Mouse (Mus musculus) splenic B cell, adult 2 months (primary cell): ENCODE data around the gene Ly9.
A peak's percentile ranks its signal among the peaks of the same experiment; 100 is the strongest.

Experiments
- DNase-seq: peaks from one replicate; pipeline ENCODE4 v3.0.0-alpha.2; 2011; ENCODE audit warnings: low read depth, low spot score
- H3K27me3 ChIP-seq: 2 replicates; pipeline ENCODE4 v1.6.1; 2012; ENCODE audit warnings: mild to moderate bottlenecking, low read length, moderate library complexity, mixed read lengths; ENCODE audit not compliant: control insufficient read depth, poor library complexity, insufficient read depth, severe bottlenecking
- H3K36me3 ChIP-seq: 2 replicates; pipeline ENCODE4 v1.6.1; 2012; ENCODE audit warnings: mild to moderate bottlenecking, low read length, moderate library complexity, mixed read lengths; ENCODE audit not compliant: control insufficient read depth, poor library complexity, insufficient read depth, severe bottlenecking

The Ly9 gene

DNA sequence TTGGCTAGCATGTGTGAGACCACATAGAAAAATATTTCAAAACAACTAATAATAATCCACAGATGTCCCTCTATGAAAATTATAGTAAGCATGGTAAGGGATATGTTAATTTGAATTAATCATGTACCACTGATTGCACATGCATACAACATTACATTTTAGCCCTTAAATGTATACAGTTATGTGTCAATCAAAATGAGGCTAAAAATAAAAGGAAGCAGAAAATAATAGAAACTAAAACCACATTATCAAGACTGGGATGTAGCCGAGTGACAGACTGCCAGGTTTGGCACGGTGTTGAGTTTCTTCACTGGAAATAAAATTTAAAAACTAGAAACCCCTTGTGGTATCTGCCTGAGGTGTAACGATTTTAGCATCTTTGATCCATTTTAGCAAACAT is 12.4 kb upstream of the Ly9 start:
- no peak for DNase-seq
- H3K36me3 ChIP-seq = no peaks in the 10 kb centered on the region

DNA sequence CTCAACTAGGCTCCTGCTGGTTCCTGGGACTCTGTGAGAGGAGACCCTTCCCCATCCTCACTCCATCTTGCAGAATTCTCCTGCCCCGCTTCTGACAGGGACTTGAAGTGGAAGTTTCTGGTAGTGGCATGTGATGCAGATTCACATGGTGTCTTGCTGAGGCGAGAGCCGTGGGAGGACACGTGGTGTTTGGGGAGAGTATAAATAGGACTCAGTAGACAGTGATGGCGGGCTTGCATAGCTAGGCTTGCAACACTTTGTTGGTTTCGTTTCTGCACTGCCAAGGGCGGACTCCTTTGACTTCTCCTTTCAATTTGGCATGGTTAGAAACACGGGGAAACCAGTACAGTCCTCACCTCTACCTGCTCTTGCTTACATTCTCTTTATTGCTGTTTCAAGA is 11.8 kb upstream of the Ly9 start:
- Histone ChIP-seq H3K36me3 (no peaks in the 10 kb centered on the region), H3K27me3 (no peaks in the 10 kb centered on the region)
- DNase-seq = peak; percentile 90

More for the DNA sequence above, 12.4 kb upstream of the Ly9 start:
- no peaks in the 10 kb centered on the region for H3K27me3 ChIP-seq

DNA sequence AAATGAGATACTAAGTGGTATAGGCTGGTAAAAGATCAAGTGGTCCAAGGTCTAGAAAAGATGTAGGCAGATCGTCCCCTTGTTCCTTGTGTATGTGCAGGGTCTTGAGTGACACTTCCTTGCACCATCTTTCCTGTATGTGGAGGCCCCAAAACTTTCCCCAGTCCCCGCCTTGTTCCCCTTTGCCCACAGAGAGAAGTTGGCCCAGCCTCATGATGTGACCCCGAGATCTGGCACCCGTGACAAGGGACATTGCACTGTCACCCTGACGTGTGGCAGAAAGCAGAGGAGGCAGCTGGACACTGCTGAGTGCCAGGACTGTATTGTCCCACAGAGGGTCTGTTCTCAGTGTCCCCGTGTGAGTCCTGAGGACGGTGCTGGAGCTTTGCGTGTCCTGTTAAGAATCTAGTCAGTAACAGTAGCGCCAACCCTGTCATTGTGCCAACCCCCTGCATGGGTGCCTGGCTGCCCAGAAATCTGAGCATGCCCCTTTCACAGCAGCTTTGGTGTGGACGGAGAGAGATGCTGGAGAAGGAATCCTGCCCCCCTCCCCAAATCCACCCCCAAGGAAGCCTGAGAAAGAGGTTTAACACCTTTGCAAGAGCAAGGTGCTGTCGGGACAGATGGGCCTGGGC is 9.8 kb upstream of the Ly9 start:
- peak; percentile 62 for DNase-seq
- H3K27me3 ChIP-seq = no peaks in the 10 kb centered on the region
- H3K36me3 ChIP-seq = no peaks in the 10 kb centered on the region

DNA sequence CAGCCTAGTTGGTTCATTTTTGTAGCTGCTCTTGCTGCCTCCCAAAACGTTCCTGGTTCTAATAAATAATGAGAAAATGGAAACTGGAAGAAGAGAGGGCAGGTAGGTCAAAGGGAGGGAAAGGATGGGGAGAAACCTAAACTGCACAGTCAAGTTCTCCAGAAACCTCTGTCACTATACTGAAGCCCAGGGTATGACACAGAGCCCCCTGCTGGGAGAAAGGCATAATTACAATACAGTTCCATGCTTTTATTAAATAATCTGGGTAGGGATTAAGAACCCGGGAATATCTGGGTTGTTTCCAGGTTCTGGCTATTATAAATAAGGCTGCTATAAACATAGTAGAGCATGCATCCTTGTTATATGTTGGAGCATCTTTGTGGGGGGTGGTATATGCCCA is 6.8 kb upstream of the Ly9 start:
- H3K36me3 ChIP-seq = no peaks in the 10 kb centered on the region
- no peaks in the 10 kb centered on the region for H3K27me3 ChIP-seq
- peak; percentile 65 for DNase-seq

DNA sequence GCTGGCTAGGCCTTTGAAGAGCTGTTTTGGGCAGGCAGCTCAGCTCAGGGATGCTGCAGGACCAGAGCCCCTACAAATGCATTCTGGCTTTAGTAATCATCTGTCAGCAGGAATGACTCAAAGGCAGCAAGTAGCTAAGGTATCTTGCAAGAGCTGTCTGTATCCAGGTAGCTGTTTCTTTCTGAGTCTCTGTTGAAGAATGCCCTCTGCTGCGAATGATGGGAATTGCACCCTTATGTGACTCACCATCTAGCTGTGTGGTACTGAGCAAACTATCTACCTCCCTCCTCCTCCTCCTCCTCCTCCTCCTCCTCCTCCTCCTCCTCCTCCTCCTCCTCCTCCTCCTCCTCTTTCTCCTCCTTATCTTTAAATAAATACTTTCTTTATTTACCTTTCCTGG is 3.6 kb upstream of the Ly9 start:
- no peaks in the 10 kb centered on the region for H3K27me3 ChIP-seq
- DNase-seq = peak; percentile 72
- no peaks in the 10 kb centered on the region for H3K36me3 ChIP-seq

DNA sequence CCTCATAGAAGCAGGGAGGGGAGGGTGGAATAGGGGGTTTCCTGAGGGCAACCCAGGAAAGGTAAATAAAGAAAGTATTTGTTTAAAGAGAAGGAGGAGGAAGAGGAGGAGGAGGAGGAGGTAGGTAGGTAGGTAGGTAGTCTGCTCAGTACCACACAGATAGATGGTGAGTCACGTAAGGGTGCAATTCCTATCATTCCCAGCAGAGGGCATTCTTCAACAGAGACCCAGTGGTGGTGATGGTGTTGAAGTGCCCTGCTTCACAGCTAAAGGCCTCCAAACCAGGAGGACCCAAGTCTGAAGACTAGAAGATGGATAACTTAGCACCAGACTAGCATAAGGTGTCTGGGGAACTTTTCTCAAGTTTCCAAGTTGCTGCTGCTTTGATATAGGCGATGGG is 2.8 kb upstream of the Ly9 start:
- no peaks in the 10 kb centered on the region for H3K36me3 ChIP-seq
- H3K27me3 ChIP-seq = no peaks in the 10 kb centered on the region
- peak; percentile 76 for DNase-seq

DNA sequence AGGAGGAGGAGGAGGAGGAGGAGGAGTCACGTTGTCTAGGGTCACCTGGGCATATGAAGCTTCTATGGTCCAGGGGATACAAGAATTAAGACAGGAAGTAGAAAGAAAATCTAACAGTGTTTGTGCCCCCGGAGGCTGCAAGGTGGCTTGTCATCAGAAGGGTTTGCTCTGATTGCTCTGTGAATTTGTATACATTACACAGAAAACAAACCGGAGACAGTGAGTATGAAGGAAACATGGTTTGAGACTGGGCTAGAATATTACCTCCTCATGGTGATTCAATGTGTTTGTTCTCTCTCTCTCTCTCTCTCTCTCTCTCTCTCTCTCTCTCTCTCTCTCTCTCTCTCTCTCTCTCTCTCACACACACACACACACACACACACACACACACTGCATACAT is 554 bp downstream of the Ly9 start:
- Histone ChIP-seq H3K27me3 (no peaks in the 10 kb centered on the region), H3K36me3 (peaks cover 6% of the 10 kb centered on the region; the same call in 1 of the 2 replicates)
- peak; percentile 38 for DNase-seq

DNA sequence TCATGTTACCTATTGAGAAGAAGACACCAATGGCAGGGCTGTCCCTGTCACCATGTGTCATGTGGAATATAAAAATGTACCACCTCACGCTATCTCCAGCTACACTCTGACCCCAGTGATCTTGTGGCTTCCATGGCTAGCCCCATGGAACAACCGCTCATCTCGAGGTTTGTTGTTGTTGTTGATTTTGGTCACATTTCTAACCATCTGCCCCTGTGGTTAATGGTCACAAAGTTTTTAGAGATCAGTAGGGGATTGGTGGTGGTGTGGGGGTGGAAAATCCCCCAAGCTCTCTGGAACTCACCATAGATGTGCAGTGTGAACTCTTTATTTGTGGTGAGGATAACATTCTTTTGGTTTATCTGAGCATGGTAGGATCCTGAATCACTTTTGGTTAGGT is 2.5 kb downstream of the Ly9 start:
- no peak for DNase-seq
- Histone ChIP-seq H3K27me3 (no peaks in the 10 kb centered on the region), H3K36me3 (peaks cover 17% of the 10 kb centered on the region)

DNA sequence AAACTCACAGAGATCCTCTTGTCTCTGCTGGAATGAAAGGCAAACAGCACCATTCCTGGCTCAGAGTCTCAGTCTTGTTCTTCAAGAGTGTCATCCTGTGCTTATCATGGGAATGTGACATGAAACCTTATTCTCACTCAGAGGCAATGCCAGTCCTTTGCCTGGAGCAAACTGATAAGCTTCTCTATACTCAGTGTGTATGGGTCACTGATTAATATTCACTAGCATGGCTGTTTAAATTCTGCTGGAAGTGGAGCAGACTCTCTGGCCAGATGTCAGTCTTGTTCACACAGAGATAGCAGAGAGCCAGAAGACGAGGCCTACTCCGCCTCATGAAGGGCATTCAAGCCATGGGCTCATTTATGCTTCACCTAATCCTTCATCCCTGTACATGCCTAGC is 22.6 kb downstream of the Ly9 start:
- DNase-seq = no peak
- Histone ChIP-seq H3K36me3 (peaks cover 9% of the 10 kb centered on the region), H3K27me3 (no peaks in the 10 kb centered on the region)

DNA sequence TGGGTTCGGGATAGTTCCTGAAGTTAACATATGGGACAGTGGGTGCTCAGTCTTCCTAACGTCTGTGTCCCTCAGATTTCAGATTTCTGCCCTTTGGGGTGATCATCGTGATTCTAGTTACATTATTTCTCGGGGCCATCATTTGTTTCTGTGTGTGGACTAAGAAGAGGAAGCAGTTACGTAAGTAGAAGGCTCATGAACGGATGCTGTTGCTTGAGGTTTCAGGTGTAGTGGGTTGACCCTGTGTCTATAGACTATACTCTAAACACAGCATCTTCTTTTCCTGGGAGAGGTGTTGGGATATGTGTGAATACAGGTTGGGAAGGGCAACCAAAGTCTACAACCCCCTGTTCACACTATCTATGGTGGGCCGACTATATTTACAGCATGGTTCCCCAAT is 30.0 kb downstream of the Ly9 start:
- Histone ChIP-seq H3K36me3 (no peaks in the 10 kb centered on the region), H3K27me3 (no peaks in the 10 kb centered on the region)
- DNase-seq = no peak

DNA sequence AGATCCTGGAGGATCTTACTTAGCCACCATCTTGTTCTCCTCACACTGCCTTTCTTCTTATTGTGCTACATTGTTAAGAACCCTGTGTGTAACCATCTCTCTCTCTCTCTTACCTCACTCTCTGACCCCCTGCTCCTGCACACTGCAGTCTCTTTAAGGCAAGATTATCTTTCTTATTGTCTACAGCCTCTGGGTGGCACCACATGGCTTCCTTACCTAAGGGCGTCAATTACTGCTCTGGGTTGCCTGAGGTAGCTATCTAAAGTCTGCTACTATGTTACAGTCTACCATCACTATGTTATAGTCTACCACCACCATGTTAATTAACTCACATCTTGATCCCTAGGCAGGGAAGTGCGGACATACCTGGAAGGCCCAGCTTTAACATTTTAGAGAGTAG is 38.8 kb downstream of the Ly9 start:
- DNase-seq = no peak
- Histone ChIP-seq H3K27me3 (no peaks in the 10 kb centered on the region), H3K36me3 (no peaks in the 10 kb centered on the region)

DNA sequence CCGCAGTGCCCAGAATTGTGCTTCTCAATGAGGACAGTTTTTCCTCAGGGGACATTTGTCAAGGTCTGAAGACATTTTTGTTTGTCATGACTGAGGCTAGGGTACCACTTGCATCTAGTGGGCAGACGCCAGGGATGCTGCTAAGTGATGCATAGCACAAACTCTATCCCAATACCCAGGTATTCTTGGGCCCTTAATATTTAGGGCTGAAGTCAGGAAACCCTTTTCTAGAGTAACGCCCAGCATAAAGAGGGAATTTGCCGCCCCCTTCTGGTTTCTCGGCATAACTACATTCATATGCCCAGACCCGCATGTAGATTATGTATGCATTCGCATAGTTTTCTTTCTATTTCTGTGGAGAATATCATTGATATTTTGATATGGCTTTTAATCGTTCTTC is 40.4 kb downstream of the Ly9 start:
- Histone ChIP-seq H3K36me3 (no peaks in the 10 kb centered on the region), H3K27me3 (no peaks in the 10 kb centered on the region)
- DNase-seq = peak; percentile 86

DNA sequence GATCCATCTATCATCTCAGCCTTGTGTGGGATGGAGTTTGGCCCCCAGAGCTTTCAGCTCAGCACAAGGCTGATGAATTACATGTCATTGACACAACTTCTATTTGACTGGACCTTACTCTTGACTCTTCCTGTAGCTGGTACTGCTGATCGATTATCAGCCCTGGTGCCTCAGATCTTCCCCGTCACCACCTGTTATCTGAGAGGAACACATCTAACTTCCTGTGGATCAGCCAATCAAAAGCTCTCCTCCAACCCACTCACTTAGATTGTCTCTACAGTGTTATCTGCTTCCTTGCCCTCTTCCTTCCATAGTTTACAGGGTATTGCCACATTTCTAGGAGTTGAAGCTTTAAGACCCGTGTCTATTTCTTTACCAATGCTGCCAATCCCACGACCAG is 41.3 kb downstream of the Ly9 start:
- no peak for DNase-seq
- no peaks in the 10 kb centered on the region for H3K36me3 ChIP-seq
- no peaks in the 10 kb centered on the region for H3K27me3 ChIP-seq

DNA sequence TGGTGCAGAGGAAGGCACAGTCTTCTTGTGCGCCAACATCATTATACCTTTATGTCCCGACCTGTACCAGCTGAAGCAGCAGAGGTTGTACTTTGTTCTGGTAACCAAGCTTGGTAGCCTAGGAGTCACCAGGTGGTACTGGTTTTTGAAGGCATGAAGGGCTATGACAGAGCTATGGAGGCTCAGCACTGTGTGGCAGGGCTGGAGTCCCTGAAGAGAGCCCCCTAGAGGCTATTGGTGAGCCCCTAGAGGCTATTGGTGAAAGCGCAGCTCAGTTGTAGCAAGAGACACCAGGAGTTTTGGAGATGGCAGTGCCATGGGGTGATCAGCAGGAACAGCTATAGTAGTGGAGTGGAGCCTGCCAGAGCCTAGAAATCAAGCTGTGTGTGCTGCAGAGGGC is 43.0 kb downstream of the Ly9 start:
- no peaks in the 10 kb centered on the region for H3K27me3 ChIP-seq
- peak; percentile 75 for DNase-seq
- H3K36me3 ChIP-seq = no peaks in the 10 kb centered on the region

DNA sequence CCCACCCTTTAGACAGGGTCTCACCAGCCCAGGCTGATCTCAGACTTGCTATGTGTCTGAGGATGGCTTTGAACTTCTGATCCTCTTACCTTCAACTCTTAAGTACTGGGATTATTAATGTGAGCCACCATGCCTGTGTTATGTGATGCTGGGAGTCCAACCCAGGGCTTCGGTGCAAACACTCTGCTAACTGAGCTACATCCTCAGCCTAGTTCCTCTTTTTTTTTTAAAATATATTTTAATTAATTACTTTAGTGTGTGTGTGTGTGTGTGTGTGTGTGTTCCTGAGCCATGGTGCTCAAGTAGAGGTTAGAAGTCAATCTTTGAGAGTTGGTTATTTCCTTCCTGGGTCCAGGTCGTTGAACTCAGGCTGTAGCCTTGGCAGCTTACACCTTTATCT is 44.2 kb downstream of the Ly9 start:
- DNase-seq = peak; percentile 57
- Histone ChIP-seq H3K27me3 (no peaks in the 10 kb centered on the region), H3K36me3 (no peaks in the 10 kb centered on the region)

DNA sequence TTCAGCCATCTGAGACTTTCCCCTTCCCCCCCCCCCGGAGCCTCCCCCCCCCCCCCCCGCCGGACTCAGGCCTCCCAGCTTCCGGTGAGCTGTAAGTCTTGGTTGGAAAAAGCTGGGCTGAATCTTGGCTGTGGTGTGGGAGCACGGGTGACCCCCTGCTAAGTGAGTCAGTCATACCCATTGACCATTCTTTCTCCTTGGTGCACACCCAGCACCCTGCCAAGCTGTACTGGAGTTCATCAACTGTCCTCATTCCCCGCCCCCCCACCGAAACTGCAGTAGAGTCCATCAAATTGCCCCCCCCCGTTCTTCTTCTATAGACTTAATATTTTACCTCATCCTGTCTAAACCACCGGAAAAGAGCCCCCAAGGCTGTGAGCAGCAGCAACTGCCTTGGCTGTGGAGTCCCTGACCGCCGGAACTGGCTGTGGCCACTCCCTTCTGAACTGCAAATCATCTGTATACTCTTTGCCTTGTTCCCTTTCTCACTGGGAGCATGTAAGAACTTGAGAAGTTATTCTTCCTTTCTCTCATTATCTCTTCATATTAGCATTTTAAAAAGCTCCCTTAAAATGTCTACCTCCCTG is 45.5 kb downstream of the Ly9 start:
- Histone ChIP-seq H3K36me3 (no peaks in the 10 kb centered on the region), H3K27me3 (no peaks in the 10 kb centered on the region)
- peak; percentile 37 for DNase-seq
